Mouse (Mus musculus): Measurements from ENCODE around the gene Ormdl2.

- TF ChIP-seq CTCF (IDR thresholded peaks at IDR 0.05; ENCODE audit: low read depth) (no peak), EP300 (optimal IDR thresholded peaks at IDR 0.05) (no peak)
Observed at GRCm38 (mm10) chr10:128798676-128799075, 22.8 kb downstream of the Ormdl2 start.

All from stomach, postnatal 0 days (tissue).